Mouse (Mus musculus) splenic B cell, adult 2 months (primary cell): ENCODE data around the gene Ackr2.
A peak's percentile ranks its signal among the peaks of the same experiment; 100 is the strongest.

Experiments used
- DNase-seq: peaks from one replicate; pipeline ENCODE4 v3.0.0-alpha.2; 2011; ENCODE audit warnings: low read depth, low spot score
- H3K27me3 ChIP-seq: 2 replicates; pipeline ENCODE4 v1.6.1; 2012; ENCODE audit warnings: mild to moderate bottlenecking, low read length, moderate library complexity, mixed read lengths; ENCODE audit not compliant: control insufficient read depth, poor library complexity, insufficient read depth, severe bottlenecking
- H3K36me3 ChIP-seq: 2 replicates; pipeline ENCODE4 v1.6.1; 2012; ENCODE audit warnings: mild to moderate bottlenecking, low read length, moderate library complexity, mixed read lengths; ENCODE audit not compliant: control insufficient read depth, poor library complexity, insufficient read depth, severe bottlenecking

The Ackr2 gene

DNA sequence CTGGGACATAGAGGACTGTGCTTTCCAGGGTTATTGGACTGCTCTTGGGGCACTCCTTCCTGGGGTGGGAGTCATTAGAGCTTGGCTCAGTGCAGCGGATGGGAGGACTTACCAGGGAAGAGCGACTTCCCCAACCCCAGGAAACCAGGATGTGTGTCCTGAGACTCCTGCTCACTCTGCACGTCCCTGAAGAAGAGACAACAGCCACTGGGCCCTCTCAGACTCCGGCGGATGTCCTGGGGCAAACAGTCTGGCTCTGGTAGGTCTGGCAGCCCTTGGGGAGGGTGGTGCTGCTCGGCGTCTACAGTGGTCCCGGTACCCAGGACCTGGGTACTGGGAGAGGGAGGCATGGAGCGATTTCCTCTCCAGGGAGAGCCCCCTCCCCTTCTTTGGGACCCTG is at the start of gene Ackr2:
TSS of gene Ackr2 (plus strand) at position 111 of the 400 bp plus-strand sequence.
- no peak for DNase-seq
- H3K36me3 ChIP-seq: no peaks in the 10 kb centered on the region
- H3K27me3 ChIP-seq: no peaks in the 10 kb centered on the region

DNA sequence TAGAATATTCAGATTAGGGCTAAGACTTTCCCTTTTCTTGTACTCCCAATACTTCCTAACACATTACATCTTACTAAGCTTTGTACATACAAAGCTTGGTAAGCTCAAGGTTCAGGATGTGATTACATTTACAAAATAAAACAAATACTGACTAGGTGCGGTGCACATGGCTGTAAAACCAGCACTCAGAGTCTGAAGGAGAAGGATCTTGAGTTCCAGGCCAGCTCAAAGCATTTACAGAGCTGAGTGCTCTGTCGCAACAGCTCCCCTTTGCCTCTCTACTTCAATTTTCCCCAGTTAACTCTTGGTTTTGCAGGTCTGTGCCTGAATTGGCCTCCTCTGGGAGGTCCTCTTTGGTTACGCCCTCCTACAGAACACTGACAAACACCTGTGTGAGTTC is 43.9 kb upstream of the Ackr2 start:
- H3K36me3 ChIP-seq: peaks cover 8% of the 10 kb centered on the region; the same call in 1 of the 2 replicates

DNA sequence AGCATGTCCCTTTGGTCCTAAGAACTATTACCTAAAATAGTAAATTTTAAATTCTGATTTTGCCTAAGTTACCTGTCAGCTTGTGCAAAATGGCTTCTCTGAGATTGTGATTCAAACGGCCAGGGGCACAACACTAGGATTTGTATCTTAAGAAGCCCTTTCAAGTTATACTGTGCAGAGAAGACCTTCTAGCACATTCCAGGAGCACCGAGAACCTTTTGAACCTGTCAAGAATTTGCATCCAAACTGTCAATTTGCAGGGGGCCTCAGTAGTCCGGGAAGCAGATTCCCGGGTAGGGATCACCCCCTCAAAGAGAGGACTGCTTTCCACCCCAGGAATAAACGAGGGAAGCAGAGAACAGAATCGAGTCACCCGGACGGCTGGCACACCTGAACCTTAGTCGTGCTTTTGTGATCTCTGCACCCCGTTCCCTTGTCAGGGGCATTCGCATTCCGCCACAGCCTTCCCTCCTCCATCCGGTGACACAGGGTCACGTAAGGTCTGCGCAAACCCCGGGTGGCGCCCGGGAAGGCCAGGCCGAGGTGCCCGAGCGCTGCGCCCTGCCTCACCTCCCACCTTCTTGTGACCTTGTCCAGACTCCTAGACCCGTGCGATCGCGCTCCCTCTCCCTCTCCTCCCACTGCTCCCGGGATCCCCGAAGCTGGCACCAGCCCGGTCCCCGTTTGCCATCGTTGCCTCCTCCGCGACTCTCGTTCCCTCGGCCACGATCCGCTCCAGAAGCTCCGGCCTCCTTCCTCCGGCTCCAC is 41.3 kb upstream of the Ackr2 start:
- DNase-seq: peak; percentile 56
- Histone ChIP-seq H3K27me3 (no peaks in the 10 kb centered on the region), H3K36me3 (no peaks in the 10 kb centered on the region; the same call in 1 of the 2 replicates)

More for the DNA sequence above, 43.9 kb upstream of the Ackr2 start:
- no peak for DNase-seq
- H3K27me3 ChIP-seq: no peaks in the 10 kb centered on the region

GRCm38 (mm10) chr9:121857474-121858152 is 40.5 kb upstream of the Ackr2 start:
- Histone ChIP-seq H3K36me3 (no peaks in the 10 kb centered on the region), H3K27me3 (no peaks in the 10 kb centered on the region)
- peak; percentile 97 for DNase-seq

DNA sequence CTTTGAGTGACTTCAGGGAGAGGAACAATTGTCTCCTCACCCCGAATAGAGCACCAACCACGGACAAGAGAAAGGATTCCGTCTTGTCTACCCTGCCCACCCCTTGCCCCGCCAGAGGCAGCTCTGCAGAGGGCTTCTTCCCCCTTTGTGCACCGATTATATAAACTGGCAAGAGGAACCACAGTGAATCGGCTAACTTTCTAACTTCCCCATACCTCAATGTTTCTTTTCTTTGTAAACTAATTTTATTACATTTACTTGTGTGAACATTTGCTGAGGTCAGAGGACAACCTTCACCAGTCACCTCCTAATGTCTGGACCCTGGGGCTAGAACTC is 40.0 kb upstream of the Ackr2 start, which contains the start of gene Higd1a:
TSS of gene Higd1a (minus strand) at position 210 of the 336 bp plus-strand sequence.
- no peak for DNase-seq
- no peaks in the 10 kb centered on the region for H3K27me3 ChIP-seq
- no peaks in the 10 kb centered on the region for H3K36me3 ChIP-seq

GRCm38 (mm10) chr9:121859345-121859744 is 38.8 kb upstream of the Ackr2 start:
- H3K36me3 ChIP-seq: no peaks in the 10 kb centered on the region
- DNase-seq: no peak
- H3K27me3 ChIP-seq: no peaks in the 10 kb centered on the region

DNA sequence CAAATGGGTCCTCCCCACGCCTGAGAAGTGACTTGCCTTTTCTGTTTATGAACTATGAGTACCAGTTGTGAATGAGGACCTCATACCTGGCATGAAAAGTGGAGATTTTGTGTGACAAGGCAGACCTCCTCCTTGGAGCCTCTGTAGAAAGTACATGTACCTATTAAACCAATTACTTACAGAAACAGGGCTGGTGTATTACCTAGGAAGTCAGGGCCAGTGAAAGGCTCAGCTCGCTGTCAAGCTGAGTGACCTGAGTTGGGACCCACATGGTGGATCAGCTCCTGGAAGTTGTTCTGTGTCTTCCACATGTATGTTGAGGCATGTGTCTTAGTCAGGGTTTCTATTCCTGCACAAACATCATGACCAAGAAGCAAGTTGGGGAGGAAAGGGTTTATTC is 37.2 kb upstream of the Ackr2 start:
- Histone ChIP-seq H3K36me3 (no peaks in the 10 kb centered on the region), H3K27me3 (no peaks in the 10 kb centered on the region)
- DNase-seq: no peak

DNA sequence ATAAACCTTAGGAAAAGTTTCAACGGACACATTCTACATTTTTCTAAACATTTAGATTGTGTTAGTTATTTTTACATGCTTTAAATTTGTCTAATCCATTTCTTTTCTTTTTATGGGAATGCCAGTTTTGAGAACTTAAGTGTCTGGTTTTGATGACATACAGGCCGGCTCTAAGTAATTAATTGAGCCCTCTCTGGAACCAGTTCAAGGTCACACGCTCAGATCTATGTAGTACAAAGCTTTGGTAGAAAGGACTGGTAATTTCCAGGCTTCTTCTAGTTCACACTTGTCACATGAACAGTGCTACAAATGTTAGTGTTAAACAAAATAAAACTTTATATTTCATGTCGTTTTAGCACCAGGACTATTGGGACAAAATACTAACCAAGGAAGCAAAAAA is 33.3 kb upstream of the Ackr2 start:
- Histone ChIP-seq H3K27me3 (no peaks in the 10 kb centered on the region), H3K36me3 (no peaks in the 10 kb centered on the region)
- DNase-seq: no peak

- Histone ChIP-seq H3K27me3 (no peaks in the 10 kb centered on the region), H3K36me3 (no peaks in the 10 kb centered on the region)
- DNase-seq: no peak
These were observed 32.6 kb upstream of the Ackr2 start for GRCm38 (mm10) chr9:121865425-121866008.

DNA sequence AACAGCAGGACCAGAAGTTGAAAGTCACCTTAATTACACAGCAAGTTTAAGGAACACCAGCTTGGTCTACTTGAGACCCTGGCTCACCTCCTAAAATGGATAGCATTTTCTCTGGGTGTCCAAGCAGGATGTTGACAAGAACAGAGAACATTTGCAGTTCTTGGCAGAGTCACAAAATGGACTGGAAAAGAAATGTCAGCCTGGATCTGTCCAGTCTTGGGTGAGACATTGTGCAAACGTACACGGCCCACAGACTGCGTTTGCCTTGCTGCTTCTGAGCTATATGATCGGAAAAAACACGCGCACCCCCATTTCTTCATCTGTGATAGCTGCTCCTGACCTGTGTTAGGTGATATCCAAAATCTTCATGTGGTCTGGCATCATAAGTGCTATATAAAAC is 30.5 kb upstream of the Ackr2 start:
- H3K27me3 ChIP-seq: no peaks in the 10 kb centered on the region
- no peaks in the 10 kb centered on the region for H3K36me3 ChIP-seq
- DNase-seq: no peak

DNA sequence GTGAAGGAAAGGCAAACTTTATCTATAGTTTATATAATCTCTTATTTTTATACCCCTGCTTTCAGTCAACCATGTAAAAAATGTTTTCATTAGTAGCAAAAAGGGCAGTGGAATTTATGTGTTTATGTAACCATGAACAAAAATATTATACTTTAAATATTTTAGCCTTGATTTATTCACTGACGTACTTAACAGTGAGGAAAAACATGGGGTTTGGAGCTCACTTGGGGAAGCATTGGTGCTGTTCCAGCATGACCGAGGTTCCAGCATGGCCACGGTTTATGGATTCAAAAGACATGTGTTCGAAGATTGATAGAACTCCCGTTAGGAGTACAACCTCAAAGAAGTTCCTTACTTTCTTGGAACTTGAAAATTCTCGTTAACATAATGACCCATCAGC is 29.9 kb upstream of the Ackr2 start:
- no peaks in the 10 kb centered on the region for H3K36me3 ChIP-seq

DNA sequence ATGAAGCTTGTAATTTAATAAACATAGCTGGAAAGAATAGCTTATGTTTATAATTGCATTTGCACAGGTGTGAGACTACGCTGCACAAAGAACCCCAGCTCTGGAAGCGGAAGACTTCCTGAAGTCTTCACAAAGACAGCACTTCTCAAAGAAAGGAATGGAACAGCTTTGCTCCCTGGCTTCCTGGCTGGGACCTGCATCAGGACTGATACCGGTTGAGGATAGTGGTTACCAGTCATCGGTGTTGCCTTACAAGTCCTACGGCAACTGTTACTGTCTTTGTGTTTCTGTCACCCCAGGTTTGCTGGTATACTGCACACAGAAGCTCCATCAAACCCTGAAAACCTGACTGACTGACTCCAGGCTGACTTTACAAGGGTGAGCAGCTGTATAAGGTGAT is 28.7 kb upstream of the Ackr2 start:
- H3K36me3 ChIP-seq: no peaks in the 10 kb centered on the region
- no peak for DNase-seq
- H3K27me3 ChIP-seq: no peaks in the 10 kb centered on the region

More for the DNA sequence above, 29.9 kb upstream of the Ackr2 start:
- no peaks in the 10 kb centered on the region for H3K27me3 ChIP-seq
- no peak for DNase-seq

GRCm38 (mm10) chr9:121869973-121870515 is 28.1 kb upstream of the Ackr2 start:
- H3K27me3 ChIP-seq: no peaks in the 10 kb centered on the region
- no peak for DNase-seq
- no peaks in the 10 kb centered on the region for H3K36me3 ChIP-seq

DNA sequence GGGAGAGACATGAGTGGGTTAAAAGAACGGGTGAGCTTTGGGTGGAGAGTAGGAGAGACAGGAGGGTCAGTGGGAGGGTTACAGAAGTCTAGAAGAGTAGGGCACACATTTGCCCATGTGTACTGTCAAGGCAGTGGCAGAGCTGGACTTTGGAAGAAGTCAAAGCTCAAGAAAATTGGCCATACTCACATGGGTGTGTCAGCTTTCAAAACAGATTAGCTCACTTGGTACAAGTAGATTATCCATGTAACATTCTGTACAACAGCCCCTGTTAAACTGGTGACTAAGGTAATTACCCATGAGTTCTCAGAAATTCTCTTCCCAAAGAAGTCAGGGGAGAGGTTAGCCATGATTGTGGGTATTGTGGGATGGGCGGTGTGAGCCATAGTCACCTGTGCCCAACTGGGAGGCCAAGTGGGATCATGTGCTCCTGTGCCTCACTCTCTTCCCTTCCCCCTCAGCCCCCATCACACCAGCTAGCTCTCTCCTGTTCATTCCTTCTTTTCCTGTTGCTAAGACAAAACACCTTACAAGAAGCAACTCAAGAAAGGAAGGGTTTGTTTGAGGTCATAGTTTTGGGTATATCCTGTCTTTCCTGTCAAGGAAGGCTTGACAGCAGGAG is 26.0 kb upstream of the Ackr2 start:
- DNase-seq: no peak
- Histone ChIP-seq H3K27me3 (no peaks in the 10 kb centered on the region), H3K36me3 (no peaks in the 10 kb centered on the region)

GRCm38 (mm10) chr9:121873578-121873977 is 24.6 kb upstream of the Ackr2 start:
- Histone ChIP-seq H3K36me3 (no peaks in the 10 kb centered on the region), H3K27me3 (no peaks in the 10 kb centered on the region)
- no peak for DNase-seq
